Mouse (Mus musculus) ES-CJ7 (cell line): ENCODE data around the gene Acvrl1.
A peak's percentile ranks its signal among the peaks of the same experiment; 100 is the strongest.

Source experiments
- DNase-seq: peaks from one replicate; pipeline ENCODE4 v3.0.0; 2011; ENCODE audit warnings: low read depth, low spot score

Acvrl1 gene

DNA sequence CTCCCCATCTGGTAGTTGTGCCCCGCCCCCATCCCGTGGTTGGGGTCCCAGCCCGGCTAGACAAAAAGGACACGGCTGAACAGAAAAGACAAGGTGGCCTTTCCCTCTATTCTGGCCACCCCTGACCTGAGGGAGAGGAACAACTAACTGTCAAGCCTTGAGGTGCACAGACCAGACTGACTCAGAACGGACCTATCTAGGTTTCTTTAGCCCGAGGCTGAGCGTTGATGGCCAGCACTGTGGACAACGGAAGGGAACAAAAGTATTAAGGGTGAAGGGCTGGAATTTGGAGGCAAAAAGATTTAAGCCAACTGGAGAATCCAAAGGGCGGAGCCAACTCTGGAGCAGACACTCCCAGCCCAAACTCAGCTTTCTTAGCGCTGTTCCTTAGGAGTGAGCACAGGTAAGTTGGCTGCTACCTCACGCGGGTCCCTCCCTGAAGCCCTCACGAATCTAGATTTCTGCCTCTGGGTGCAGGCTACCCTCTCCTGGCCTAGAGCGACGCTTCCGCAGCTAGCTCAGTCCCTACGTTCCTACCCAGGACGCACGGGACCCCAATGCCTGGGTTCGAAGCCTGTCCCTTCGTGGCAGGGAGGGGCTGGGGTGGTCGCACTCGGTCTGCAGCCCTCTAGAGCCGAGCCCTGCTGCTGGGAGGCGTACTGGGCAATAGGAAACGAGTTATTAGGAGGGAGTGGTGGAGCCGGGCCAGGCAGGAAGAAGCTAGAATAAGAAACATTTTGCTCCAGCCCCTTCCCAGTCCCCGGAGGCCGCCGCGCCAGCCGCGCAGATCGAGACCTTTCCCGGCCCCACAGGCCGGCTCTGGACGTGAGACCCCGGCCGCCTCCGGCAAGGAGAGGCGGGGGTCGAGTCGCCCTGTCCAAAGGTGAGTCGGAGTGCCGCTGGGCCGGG lies at the start of gene Acvrl1:
TSS of gene Acvrl1 (plus strand) at position 342 of the 909 bp plus-strand sequence.
- no peak for DNase-seq

DNA sequence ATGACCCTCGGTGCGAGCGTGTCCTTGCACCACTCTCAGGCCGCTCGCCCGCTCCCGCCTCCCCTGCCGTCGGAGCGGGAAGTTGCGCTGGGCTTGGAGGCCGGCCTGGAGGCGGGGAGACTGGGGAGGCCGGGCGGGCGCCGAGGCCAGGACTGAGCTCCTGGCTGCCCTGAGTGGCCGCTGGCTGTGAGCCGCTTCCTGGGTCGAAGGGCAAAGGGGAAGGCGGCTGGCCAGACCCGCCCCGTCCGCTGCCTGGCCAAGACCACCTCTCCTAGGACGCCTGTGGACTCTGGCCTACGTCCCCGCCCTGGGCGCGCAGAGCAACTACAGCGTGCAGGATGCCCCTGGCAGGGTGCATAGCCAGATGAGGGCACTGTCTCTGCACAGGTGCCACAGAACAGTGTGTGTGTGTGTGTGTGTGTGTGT lies 49.6 kb upstream of the Acvrl1 start:
- DNase-seq = no peak

DNA sequence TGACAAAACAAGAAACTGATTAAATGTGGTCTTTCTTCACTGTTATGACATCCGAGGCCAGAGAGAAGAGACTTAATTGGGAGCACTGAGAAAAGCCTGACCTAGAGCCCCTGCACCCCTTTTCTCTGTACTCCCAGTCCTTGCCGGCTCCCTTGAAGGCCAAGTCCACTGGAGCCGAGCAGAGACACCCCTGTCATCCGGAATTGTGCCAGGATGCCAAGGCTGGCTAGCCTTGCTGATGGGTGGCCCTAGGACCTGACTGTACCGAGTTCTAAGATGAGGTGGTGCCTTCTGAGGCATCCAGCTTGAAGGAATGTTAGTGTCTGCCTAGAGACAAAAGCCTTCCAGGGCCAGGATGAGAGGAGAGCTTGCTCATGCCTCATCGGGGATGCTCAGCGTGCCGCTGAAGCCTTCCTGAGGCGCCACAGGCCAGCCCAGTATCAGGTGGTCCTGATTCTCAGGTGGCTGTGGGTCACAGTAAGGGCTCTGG lies 48.2 kb upstream of the Acvrl1 start:
- no peak for DNase-seq

DNA sequence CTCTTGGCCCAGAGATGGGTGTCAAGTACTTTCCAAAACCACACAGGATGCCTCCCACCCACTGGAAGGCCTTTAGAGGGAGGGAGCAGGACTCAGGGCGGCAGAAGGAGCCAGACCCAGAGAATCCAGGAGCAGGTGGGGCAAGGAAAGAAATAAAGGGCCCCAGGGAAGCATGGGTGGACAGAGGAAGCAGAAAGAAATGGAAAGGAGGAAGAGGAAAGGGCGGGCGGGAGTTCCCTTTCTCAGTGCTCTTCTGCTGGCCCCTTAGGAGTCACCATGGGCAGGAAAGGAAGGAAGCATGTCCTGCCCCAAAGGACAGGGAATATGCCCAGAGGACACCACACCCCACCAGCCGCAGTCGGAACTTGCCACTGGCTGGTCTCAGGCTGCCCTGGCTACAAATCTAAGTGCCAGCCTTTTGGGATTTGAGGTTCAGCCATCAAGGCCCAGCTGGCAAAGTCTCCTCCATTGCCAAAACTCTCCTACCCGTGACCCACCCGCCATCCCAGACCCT lies 47.2 kb upstream of the Acvrl1 start:
- peak; percentile 49 for DNase-seq

DNA sequence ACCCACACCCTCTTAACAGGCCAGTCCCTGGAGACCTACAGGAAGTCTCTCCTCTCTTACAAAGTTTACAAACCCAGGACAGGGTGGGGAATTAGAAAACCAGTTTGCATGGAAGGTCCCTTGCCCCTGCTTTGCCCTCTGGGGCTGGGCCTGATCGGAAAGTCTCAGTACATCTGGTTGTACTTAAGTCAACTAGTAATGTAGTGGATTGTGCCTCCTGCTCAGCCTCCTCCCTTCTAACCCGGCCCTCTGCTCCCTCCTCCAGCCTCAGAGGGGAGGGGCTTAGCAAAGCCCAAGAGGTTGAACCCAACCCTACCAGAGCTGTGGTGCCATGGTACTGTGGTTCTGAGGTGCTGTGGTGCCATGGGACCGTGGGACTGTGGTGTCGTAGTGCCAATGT lies 46.1 kb upstream of the Acvrl1 start:
- peak; percentile 97 for DNase-seq

DNA sequence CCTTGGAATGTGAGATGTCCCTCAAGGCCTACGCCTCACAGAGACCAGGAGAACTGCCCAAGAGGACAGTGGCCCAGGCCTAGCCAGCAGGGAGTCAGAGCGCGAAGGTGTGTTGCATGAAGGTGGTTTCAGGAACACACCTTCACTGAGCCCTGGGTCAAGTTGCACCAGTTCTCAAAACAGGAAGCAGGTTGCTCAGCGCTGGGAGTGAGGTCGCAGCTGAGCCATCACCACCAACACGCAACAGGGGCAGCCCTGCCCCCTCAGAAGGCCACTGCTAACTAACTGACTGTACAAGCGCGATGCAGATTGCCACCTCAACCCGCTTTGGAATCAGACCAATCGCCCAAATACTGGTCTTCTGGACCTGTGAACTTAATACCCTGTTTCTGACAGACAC lies 43.8 kb upstream of the Acvrl1 start:
- DNase-seq = no peak

DNA sequence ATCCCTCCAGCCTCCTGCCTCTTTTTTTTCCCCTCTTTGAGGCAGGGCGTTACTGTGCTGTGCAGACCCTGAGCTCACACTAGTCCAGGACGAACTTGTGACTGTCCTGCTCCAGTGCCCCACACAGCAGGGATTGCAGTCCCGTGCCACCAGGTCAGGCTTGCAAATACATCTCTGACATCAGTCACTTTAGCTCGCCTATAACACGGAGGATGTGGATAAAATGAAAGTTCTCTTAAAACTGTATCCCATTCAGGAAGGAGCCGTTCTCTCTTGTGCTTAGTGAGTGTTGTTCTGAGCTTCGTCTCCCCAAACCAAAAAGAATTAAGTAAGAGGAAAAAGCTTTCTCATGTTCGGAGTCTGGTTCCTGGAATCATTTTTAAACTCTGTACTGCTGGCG lies 41.9 kb upstream of the Acvrl1 start:
- no peak for DNase-seq

DNA sequence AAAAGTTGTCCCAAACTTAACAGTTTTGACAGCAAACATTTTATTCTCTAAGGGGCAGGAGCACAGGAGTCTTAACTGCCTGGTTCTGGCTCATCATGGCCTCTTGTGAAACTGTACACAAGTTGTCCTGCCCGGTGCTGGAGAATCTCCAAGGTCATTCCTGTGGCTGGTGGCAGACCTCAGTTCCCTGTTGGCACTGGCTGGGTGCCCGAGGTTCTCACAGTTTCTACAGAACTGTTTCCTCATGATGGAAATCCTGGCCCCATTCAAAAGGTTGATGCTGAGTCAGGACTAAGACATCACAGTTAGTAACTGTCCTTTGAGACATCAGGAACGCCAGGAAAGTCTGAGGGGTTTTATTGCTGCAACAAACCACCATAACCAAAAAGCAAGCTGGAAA lies 41.4 kb upstream of the Acvrl1 start:
- no peak for DNase-seq

DNA sequence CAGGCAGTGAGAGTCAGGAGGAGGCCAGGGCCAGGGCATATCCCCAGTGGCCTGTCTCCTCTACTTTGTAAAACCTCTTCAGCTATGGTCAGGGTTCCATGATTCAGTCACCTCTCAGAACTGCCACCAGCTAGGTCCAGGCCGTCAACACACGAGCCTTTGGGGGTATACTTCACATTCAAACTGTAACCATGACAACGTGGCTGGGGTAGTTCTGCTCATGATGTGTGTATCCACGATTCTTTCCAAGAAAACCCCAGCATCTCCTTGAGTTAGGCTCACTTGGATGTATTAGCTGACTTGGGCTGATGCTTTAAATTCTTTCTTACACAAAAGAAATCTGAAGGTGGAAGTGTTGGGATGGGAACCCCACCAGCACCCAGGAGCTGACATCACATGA lies 40.0 kb upstream of the Acvrl1 start:
- DNase-seq = no peak

DNA sequence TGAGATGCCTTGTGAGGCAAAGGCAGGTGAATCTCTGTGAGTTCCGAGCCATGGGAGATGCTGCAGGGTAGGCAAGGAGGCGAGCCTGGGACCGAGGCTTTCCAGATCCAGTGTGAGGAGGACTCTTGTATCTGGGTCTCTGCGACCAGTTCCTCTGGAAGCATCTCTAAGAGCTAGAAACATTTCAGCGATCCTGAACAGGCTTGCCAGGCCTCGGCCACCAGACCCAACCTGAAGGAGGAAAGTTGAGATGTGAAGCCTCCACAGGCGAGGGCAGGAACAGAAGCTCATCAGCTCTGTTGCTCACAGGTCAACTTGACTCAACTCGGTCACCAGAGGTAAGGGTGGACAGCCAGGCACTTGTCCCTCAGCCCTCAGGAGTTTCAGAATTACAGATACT lies 36.8 kb upstream of the Acvrl1 start:
- no peak for DNase-seq

DNA sequence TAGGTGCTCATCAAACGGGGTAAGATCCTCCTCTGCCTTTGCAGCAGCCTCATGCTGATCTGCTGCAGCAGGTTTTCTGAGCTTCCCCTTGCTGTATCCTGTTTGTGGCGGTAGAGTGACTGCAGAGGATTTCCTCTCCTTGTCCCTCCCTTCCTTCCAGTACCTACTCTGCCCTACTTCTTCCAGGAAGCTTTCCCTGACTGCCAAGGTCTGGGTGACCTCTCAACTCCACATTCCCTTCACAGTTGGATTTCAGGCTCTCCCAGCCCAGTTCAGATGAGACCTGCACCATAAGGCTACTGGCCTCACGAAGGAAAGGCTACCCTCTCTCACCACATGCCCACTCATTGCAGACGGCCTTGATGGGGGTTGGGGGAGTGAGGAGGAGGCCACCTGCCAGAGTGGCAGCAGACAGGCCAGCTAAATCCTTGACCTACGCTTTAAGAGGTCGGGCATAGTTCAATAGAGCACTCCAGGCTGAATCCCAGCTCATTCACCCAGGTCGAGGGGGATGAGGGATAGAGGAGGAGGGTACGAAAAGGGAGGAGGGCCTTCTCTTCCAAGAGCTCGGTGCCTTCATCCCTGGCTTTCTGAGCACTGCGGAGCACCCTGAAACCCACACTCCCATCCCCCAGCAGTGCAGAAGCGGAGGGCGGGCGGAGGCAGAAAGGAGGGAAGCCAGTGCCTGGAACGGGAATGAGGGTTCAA lies 36.0 kb upstream of the Acvrl1 start:
- peak; percentile 70 for DNase-seq

DNA sequence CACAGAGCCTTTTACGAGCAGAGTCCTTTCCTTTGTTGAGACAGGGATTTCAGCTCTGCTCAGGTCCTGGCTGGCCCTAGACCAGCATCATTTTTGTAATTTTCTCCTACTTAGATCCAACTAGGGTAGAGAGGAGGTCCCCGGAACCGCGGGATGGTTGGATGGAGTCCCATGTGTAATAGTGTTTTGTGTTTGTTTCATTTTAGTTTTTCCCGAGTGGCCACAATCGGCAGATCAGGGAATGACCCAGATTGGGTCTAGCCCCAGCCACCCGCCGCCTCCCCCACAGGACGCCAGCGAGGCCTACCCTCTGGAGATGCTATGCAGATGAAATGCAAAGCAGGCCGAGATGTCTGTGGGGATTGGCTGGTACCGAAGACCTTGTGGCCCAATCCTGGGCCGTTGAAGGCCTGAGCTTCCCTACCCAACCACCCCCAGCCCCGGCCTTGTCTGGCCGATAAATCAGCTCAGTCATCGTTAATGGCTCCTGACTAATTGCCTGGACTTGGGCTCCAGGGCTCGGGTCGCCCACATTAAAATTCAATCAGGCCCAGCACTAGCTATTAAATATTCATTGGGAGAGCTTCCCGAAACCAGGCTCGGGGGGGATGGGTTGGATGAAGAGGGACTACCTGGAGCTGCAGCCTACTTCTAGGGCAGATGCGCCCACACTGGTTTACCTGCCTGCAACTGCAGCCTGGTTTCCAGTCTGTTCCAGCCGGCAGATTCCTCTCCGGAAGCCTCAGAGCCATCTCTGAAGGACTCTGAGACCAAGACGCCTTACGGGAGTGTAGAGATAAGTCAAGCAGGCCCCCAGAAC lies 35.3 kb upstream of the Acvrl1 start:
- peak; percentile 96 for DNase-seq

DNA sequence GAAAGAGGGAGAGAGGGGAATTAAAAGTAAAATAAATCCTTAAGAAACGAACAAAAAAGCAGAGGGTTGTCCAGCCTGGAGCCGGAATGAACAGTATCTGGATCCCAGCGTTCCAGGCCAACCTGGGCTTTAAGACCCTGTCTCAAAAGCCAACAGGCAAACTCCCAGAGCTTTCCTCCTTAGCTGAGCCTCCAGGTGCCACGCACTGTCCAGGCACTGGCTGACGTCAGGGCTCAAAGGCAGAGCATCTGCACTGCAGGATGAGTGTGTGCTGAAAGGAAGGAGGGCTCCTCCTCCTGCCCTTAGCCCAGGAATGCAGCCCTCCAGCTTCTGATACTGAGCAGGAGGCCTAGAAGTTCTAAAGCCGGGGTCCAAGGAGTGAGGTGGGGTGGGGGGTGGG lies 34.3 kb upstream of the Acvrl1 start:
- DNase-seq = peak; percentile 72

DNA sequence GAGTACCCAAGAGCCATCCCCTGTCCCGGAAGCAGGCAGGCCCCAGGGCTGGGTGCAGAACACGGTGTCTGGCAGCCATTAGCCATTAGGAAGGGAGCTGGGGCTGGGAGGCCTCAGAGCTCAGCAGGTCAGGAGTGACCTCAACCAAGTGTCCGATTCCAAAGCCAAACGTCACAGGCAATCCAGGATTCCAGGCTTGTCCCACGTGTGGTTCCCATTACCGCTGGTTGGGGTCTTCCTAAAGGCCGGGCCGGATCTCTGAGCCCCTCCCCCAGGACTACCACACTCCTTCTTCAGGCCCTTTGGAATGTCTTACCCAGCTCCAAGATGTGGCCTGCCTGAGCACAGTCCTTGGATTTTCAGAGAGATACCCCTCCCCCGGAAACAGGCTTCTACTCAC lies 33.3 kb upstream of the Acvrl1 start:
- peak; percentile 49 for DNase-seq

DNA sequence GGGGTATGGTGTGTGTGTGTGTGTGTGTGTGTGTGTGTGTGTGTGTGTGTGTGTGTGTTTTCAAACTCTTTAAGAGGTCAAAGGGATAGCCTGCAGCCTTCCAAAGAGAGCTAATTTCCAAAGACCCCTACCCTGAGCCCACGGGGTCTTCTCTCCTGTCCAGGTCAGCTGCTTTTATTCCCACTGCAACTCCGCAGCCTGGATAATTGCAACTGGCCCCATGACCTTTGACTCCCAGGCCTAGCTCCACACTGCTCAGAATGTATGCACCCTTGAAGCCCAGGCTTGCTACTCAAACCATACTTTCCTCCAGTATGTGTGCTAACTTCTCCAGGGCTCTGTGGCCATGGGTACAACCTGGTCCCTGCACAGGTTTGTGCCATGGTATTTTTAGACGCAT lies 32.9 kb upstream of the Acvrl1 start:
- no peak for DNase-seq

DNA sequence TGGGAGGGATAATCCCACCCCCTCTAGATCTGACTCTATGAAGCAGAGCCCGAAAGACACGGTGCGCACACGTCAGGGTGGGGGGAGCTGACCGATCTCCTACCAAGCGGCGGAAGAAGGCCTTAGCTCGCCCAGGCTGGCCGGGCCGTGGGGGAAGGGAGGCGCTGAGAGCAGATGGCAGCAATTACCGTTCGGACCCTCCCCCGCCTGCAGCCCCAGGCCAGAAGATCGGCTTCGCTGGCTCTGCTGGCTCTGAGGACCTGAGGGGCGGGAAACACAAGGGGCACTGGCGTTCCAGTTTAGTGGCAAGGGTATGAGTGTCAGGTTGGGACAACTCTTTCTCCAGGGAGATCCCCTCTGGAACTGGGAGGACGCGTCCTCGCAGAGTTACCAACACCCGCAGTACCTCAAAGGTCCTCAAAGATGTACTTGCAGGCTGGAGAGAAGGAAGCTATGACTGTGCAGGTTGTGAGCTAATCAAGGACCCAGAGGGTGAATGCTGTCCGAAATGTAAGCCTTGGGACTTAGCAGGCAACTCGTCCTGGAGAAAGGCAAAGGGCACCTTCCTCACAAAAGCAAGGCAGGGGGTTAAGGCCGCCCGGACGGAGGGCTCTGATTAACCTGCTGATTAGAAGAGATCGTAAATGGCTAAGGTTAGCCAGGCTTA lies 30.2 kb upstream of the Acvrl1 start:
- DNase-seq = peak; percentile 72

DNA sequence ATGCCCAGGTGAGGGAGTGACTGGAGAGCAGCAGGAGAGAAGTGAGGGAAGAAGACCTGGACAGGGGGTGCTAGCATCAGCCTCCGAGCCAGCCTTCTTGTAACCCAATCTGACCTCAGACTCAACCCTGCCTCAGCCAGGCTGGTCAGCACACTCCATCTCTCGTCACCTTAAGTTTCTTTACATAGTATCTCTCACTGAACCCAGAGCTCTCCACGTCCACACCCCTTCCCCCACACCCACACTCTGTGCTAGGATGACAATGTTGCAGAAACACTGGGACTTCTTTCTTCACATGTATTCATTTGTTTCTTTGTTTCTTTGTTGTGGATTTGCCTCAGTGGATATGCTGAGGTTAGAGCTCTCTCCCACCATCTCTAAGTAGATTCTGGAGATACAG lies 27.3 kb upstream of the Acvrl1 start:
- DNase-seq = no peak

DNA sequence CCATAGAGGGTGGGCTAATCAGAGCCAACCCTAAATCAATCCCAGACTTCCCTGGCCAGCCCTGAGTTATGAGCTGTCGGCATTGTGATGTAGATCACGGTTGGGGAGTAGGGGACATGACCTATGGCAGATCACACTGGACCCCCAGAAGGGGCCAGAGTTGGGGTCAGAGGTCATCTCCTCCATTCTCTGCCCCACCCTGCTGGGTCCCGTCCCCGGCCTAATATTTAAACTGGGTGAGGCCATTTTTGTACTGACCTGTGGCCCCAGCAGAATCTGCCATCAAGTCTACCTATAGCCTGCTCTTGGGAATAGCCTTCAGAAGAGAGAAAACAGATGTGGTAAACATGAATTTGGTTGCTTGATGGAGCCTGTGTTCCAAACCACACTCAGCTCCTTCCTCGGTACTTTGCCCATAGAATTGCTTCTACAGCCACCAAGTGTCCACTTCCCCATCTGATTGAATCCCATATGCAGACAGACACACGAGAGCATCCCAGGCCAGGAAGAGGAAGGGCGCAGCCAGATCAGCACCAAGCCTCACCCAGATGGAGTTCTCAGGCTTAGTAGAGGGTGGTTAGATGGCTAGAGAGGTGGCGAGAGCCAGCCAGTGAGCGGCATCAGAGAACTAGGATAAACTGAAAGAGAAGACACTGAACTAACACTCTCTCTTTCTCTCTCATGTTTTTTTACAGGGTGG lies 24.6 kb upstream of the Acvrl1 start:
- DNase-seq = no peak

DNA sequence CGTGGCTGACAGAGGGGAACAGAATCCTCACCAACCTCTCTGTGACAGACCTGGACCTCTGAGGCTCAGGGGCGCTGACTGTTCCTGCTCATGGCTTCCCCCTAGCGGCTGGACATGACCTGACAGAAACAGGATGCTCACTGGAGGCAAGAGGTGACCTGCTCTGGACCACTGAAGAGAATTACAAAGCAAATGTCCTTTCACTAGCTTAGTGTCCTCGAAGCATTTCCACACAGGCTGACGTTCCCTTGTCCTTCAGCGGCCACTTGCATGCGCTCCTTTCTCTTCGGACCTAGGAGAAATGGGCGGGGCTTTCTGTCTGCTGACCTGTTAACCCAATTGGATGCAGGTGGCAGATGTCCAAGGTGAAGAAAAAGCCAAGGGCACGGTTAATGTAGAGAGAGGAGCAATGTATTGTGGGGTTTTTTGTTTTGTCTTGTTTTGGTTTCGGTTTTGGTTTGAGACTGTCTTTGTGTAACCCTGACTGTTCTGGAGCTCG lies 22.8 kb upstream of the Acvrl1 start:
- peak; percentile 74 for DNase-seq

DNA sequence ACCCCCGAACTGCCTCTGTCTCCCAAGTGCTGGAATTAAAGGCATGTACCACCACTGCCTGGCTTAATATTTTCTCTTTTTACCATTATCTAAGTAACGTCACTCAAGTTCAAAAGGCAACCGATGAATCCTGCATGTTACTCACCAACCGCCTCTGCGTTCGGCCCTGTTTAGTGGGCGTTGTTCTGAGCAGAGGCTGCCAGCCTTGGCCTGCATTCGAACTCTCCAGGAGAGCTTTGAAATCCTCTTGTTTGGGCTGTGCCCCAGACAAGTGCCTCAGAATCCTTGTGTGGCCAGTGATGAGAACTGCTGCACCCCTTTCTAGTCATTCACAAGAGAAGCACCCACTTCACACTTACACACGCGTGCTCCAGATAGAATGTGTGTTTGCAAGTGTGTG lies 22.3 kb upstream of the Acvrl1 start:
- DNase-seq = peak; percentile 41
